Mouse (Mus musculus) cerebellum, adult 2 months (tissue): ENCODE measurements at regions not wholly inside any gene's neighbourhood (a gene's known extent, or its start where the extent isn't known, plus 50 kb on each side); places are given as distances from the start of the nearest gene placed in this dataset.

Experiments used
- CTCF ChIP-seq: fragments of 200-500 bp; IDR thresholded peaks from 2 replicates; pipeline ENCODE4 v1.5.1; 2011; ENCODE audit warnings: low read depth, mild to moderate bottlenecking, control low read depth, low read length, moderate library complexity, borderline replicate concordance; ENCODE audit not compliant: insufficient read depth
- POLR2A ChIP-seq: fragments of 200-500 bp; IDR thresholded peaks from 2 replicates; pipeline ENCODE4 v1.6.1; 2011; ENCODE audit warnings: low read length, control low read depth, borderline replicate concordance; ENCODE audit not compliant: insufficient read depth

- TF ChIP-seq POLR2A (no peak), CTCF (no peak)
Observed at GRCm38 (mm10) chr13:82264236-82264635, 481.4 kb downstream of the Cetn3 start.
